20 mouse cellular contexts compared by ENCODE assay signal in genomic region chr7:132994628-132995191, GRCm38 (mm10).
DNase-seq lines count a peak whose midpoint lies in the region; ATAC-seq lines count a peak whose summit lies in the region.
"Had no signal": no experiment of that assay in that cellular context is flagged by ENCODE, and none has a peak within 500 bp of the region (broad histone marks: within the 10 kb centered on the region; RNA-seq: fewer than 3 reads in every experiment).

No protein-coding gene starts in this region.

- WGBS in midbrain, embryonic 14.5 days: 60% methylated on average over 6 of the region's 6 CpGs
- 80% methylated on average over 6 of the region's 6 CpGs for WGBS in midbrain, embryonic 11.5 days
- WGBS in hindbrain, embryonic 14.5 days: 47% methylated on average over 6 of the region's 6 CpGs
- 51% methylated on average over 6 of the region's 6 CpGs for WGBS in midbrain, embryonic 16.5 days

- peak; percentile 24; the same call in 1 of the 2 replicates for ATAC-seq in midbrain, embryonic 14.5 days (ENCODE audit: low FRiP score, low TSS enrichment)
- ATAC-seq in midbrain, embryonic 11.5 days (ENCODE audit: low FRiP score): no peak
- ATAC-seq in hindbrain, embryonic 14.5 days (ENCODE audit: low FRiP score): 0 out of 2 replicates have a peak, but pooled peaks have one; percentile 29
- ATAC-seq in midbrain, embryonic 16.5 days: peak; percentile 49
- ATAC-seq: forebrain, embryonic 14.5 days; liver, embryonic 12.5 days had no signal

- peak overlapping the region; percentile 34; the same call in 1 of the 2 replicates for H3K27ac ChIP-seq in midbrain, embryonic 14.5 days (replicated peaks; ENCODE audit: low read depth, low read length)
- no peak overlapping the region for H3K27ac ChIP-seq in midbrain, embryonic 11.5 days (ENCODE audit: low read depth, low read length)
- H3K27ac ChIP-seq in hindbrain, embryonic 14.5 days: peak overlapping the region; percentile 29; the same call in 1 of the 2 replicates
- peak overlapping the region; percentile 25 for H3K27ac ChIP-seq in midbrain, embryonic 16.5 days (ENCODE audit: low read length)
- H3K27ac ChIP-seq: heart, embryonic 10.5 days; left cerebral cortex, adult 2 months; liver, embryonic 12.5 days had no signal

- no peak overlapping the region for H3K4me3 ChIP-seq in midbrain, embryonic 14.5 days (replicated peaks; ENCODE audit: low read depth, low read length)
- no peak overlapping the region for H3K4me3 ChIP-seq in midbrain, embryonic 11.5 days (ENCODE audit: low read depth, low read length)
- no peak overlapping the region for H3K4me3 ChIP-seq in hindbrain, embryonic 14.5 days (replicated peaks; ENCODE audit: low read length)
- no peak overlapping the region for H3K4me3 ChIP-seq in midbrain, embryonic 16.5 days (ENCODE audit: low read depth, low read length)
- H3K4me3 ChIP-seq: heart, embryonic 10.5 days; left cerebral cortex, adult 2 months; liver, embryonic 12.5 days had no signal

- no peaks in the 10 kb centered on the region for H3K27me3 ChIP-seq in midbrain, embryonic 14.5 days (ENCODE audit: control insufficient read depth, insufficient read depth, low read length)
- no peaks in the 10 kb centered on the region for H3K27me3 ChIP-seq in midbrain, embryonic 11.5 days (ENCODE audit: control insufficient read depth, insufficient read depth, low read length)
- H3K27me3 ChIP-seq in hindbrain, embryonic 14.5 days (ENCODE audit: control insufficient read depth, insufficient read depth, low read length): no peaks in the 10 kb centered on the region
- H3K27me3 ChIP-seq in midbrain, embryonic 16.5 days (ENCODE audit: control insufficient read depth, insufficient read depth, low read depth, low read length): no peaks in the 10 kb centered on the region
- H3K27me3 ChIP-seq: CH12.LX; liver, embryonic 12.5 days had no signal

- H3K4me2 ChIP-seq in midbrain, embryonic 14.5 days (ENCODE audit: low read length): no peak overlapping the region
- no peak overlapping the region for H3K4me2 ChIP-seq in midbrain, embryonic 11.5 days
- H3K4me2 ChIP-seq in hindbrain, embryonic 14.5 days (replicated peaks): no peak overlapping the region
- H3K4me2 ChIP-seq in midbrain, embryonic 16.5 days (ENCODE audit: low read length): no peak overlapping the region
- H3K4me2 ChIP-seq: liver, embryonic 12.5 days; lung, embryonic 14.5 days had no signal

- peak; percentile 84 for DNase-seq in heart, adult 11 months
- DNase-seq in heart, adult 8-10 months (ENCODE audit: low spot score): no peak
- peak; percentile 54 for DNase-seq in midbrain, embryonic 14.5 days
- no peak for DNase-seq in midbrain, embryonic 11.5 days (ENCODE audit: low spot score, missing footprints)
- DNase-seq in hindbrain, embryonic 14.5 days (ENCODE audit: low spot score): no peak
- DNase-seq in kidney, adult 11 months: no peak
- DNase-seq: adrenal gland, postnatal 25 days; cerebellum, adult 18-20 months; gastrocnemius, postnatal 36 days; kidney, adult 8-10 months; kidney, postnatal 14 days; lung, embryonic 14.5 days; lung, postnatal 36 days; thymus, postnatal 36 days had no signal

- no peak overlapping the region for H3K9ac ChIP-seq in midbrain, embryonic 14.5 days (replicated peaks; ENCODE audit: low read length)
- no peak overlapping the region for H3K9ac ChIP-seq in midbrain, embryonic 11.5 days (ENCODE audit: low read length)
- no peak overlapping the region for H3K9ac ChIP-seq in hindbrain, embryonic 14.5 days
- no peak overlapping the region for H3K9ac ChIP-seq in midbrain, embryonic 16.5 days (ENCODE audit: low read depth, low read length)
- H3K9ac ChIP-seq: liver, embryonic 12.5 days; lung, embryonic 14.5 days had no signal

- peaks cover 64% of the 10 kb centered on the region for H3K36me3 ChIP-seq in midbrain, embryonic 14.5 days (ENCODE audit: control insufficient read depth, insufficient read depth, low read length)
- peaks cover 28% of the 10 kb centered on the region for H3K36me3 ChIP-seq in midbrain, embryonic 11.5 days (ENCODE audit: control insufficient read depth, insufficient read depth, low read length)
- H3K36me3 ChIP-seq in hindbrain, embryonic 14.5 days (replicated peaks; ENCODE audit: control insufficient read depth, insufficient read depth): peaks cover 67% of the 10 kb centered on the region
- H3K36me3 ChIP-seq in midbrain, embryonic 16.5 days (ENCODE audit: control insufficient read depth, insufficient read depth, low read length): peaks cover 13% of the 10 kb centered on the region

- H3K4me1 ChIP-seq in midbrain, embryonic 14.5 days (ENCODE audit: control insufficient read depth, insufficient read depth, low read length): no peaks in the 10 kb centered on the region
- no peaks in the 10 kb centered on the region for H3K4me1 ChIP-seq in midbrain, embryonic 11.5 days (ENCODE audit: control insufficient read depth, insufficient read depth, low read length)
- H3K4me1 ChIP-seq in hindbrain, embryonic 14.5 days (replicated peaks; ENCODE audit: control insufficient read depth, insufficient read depth, low read length): no peaks in the 10 kb centered on the region
- H3K4me1 ChIP-seq in midbrain, embryonic 16.5 days (ENCODE audit: control insufficient read depth, insufficient read depth, low read length): peaks cover 4% of the 10 kb centered on the region; the same call in 1 of the 2 replicates
- H3K4me1 ChIP-seq: liver, embryonic 12.5 days had no signal

- H3K9me3 ChIP-seq in midbrain, embryonic 14.5 days (ENCODE audit: control insufficient read depth, low read length): no peaks in the 10 kb centered on the region
- H3K9me3 ChIP-seq in midbrain, embryonic 11.5 days (ENCODE audit: control insufficient read depth, low read length): no peaks in the 10 kb centered on the region
- no peaks in the 10 kb centered on the region for H3K9me3 ChIP-seq in hindbrain, embryonic 14.5 days (ENCODE audit: control insufficient read depth, low read length)
- no peaks in the 10 kb centered on the region for H3K9me3 ChIP-seq in midbrain, embryonic 16.5 days (replicated peaks; ENCODE audit: control insufficient read depth, low read length, poor library complexity, severe bottlenecking)
- H3K9me3 ChIP-seq: heart, embryonic 10.5 days; liver, embryonic 12.5 days had no signal

Comparison
In these comparisons a context has a peak if more than half of its experiments do, and no peak if none do; other contexts are left out.
1. DNase-seq: peak in heart, adult 11 months (single experiment) and midbrain, embryonic 14.5 days (single experiment); none in heart, adult 8-10 months (single experiment), midbrain, embryonic 11.5 days (single experiment), hindbrain, embryonic 14.5 days (single experiment) and kidney, adult 11 months (single experiment).